Mouse (Mus musculus) myocyte (in vitro differentiated cells): Measurements from ENCODE around the gene Lcat. TPM values are rescaled to one million over a fixed set of nuclear protein-coding genes. Genes with fewer than 3 reads are reported as not detected.

Experiments
- H3K27me3 ChIP-seq: one replicate; pipeline ENCODE4 v1.6.1; 2011; ENCODE audit not compliant: control insufficient read depth, insufficient read depth, insufficient read length
- H3K36me3 ChIP-seq: one replicate; pipeline ENCODE4 v1.6.1; 2011; ENCODE audit not compliant: control insufficient read depth, insufficient read depth
- H3K4me2 ChIP-seq: one replicate; pipeline ENCODE4 v1.6.1; 2011; ENCODE audit warnings: low read depth, control low read depth
- H3K4me3 ChIP-seq: one replicate; pipeline ENCODE4 v1.5.1; 2011; ENCODE audit warnings: mild to moderate bottlenecking, control low read depth, moderate library complexity
- H3K79me2 ChIP-seq: one replicate; pipeline ENCODE4 v1.6.1; 2011; ENCODE audit not compliant: control insufficient read depth, insufficient read depth
- H3ac ChIP-seq: one replicate; pipeline ENCODE4 v1.6.1; 2011; ENCODE audit not compliant: control insufficient read depth, insufficient read length
- CEBPB ChIP-seq: IDR thresholded peaks from 2 replicates; pipeline ENCODE4 v1.6.1; 2011; ENCODE audit warnings: mild to moderate bottlenecking, moderate library complexity; ENCODE audit not compliant: poor library complexity, insufficient read depth, severe bottlenecking
- E2F4 ChIP-seq: IDR thresholded peaks from one replicate; pipeline ENCODE4 v1.6.1; 2011; ENCODE audit warnings: mild to moderate bottlenecking, control low read depth, moderate library complexity; ENCODE audit not compliant: insufficient read depth
- MAX ChIP-seq: IDR thresholded peaks from one replicate; pipeline ENCODE4 v1.6.1; 2011; ENCODE audit warnings: low read depth, mild to moderate bottlenecking, control low read depth
- MYOD1 ChIP-seq, 3 experiments: IDR thresholded peaks; one replicate each; pipeline ENCODE4 v1.6.1; 2011; ENCODE audit warnings: control low read depth in 2 of 3, low read depth in 2 of 3, mild to moderate bottlenecking in 2 of 3, moderate library complexity in 1 of 3; ENCODE audit not compliant: insufficient read length in 2 of 3, control insufficient read depth in 1 of 3
- MYOG ChIP-seq, 3 experiments: IDR thresholded peaks; one replicate each; pipeline ENCODE4 v1.6.1; 2011; ENCODE audit warnings: control low read depth in 2 of 3, low read depth in 2 of 3, mild to moderate bottlenecking in 2 of 3; ENCODE audit not compliant: insufficient read length in 2 of 3, control insufficient read depth in 1 of 3, insufficient read depth in 1 of 3
- POLR2A ChIP-seq: IDR thresholded peaks from one replicate; pipeline ENCODE4 v1.6.1; 2011; ENCODE audit warnings: low read depth, mild to moderate bottlenecking, control low read depth, moderate library complexity; ENCODE audit not compliant: insufficient read length
- POLR2AphosphoS2 ChIP-seq: IDR thresholded peaks from one replicate; pipeline ENCODE4 v1.6.1; 2011; ENCODE audit warnings: low read depth, control low read depth; ENCODE audit not compliant: insufficient read length
- REST ChIP-seq: IDR thresholded peaks from one replicate; pipeline ENCODE4 v1.6.1; 2011; ENCODE audit warnings: mild to moderate bottlenecking, control low read depth, moderate library complexity; ENCODE audit not compliant: insufficient read depth, insufficient read length
- SRF ChIP-seq: IDR thresholded peaks from one replicate; pipeline ENCODE4 v1.6.1; 2011; ENCODE audit warnings: low read depth; ENCODE audit not compliant: control insufficient read depth, insufficient read length
- TCF12 ChIP-seq: IDR thresholded peaks from one replicate; pipeline ENCODE4 v1.6.1; 2011; ENCODE audit warnings: mild to moderate bottlenecking, control low read depth; ENCODE audit not compliant: poor library complexity, insufficient read depth, severe bottlenecking
- TCF3 ChIP-seq: IDR thresholded peaks from one replicate; pipeline ENCODE4 v1.6.1; 2011; ENCODE audit warnings: low read depth, control low read depth; ENCODE audit not compliant: insufficient read length
- USF1 ChIP-seq: IDR thresholded peaks from one replicate; pipeline ENCODE4 v1.6.1; 2011; ENCODE audit warnings: low read depth, mild to moderate bottlenecking, control low read depth, moderate library complexity
- polyA plus RNA-seq: library from polyadenylated mRNA; unstranded; fragments of >200 nt; fragmentation: generic; extraction: Trizol; gene quantifications from one replicate; pipeline ENCODE4 v1.2.1, GENCODE M21; 2012; ENCODE audit warnings: missing spikeins

The Lcat gene
- polyA plus RNA-seq, 1 experiment, result 1.1 TPM

GRCm38 (mm10) chr8:105949350-105949749 is 6.2 kb upstream of the Lcat start:
- Histone ChIP-seq H3K79me2 (no peaks in the 10 kb centered on the region), H3K36me3 (peaks cover 21% of the 10 kb centered on the region), H3ac (no peak overlapping the region), H3K27me3 (no peaks in the 10 kb centered on the region), H3K4me3 (no peak overlapping the region), H3K4me2 (no peak overlapping the region)
- TF ChIP-seq MAX, result no peak
- no peak for TF ChIP-seq POLR2A
- no peak for TF ChIP-seq SRF
- TF ChIP-seq CEBPB, result no peak
- TF ChIP-seq MYOD1 (IDR thresholded peaks at IDR 0.05; ENCODE audit: control insufficient read depth in 1 of 3, insufficient read length in 2 of 3, low read depth in 2 of 3), result no peak
- TF ChIP-seq TCF12, result no peak
- TF ChIP-seq MYOG (IDR thresholded peaks at IDR 0.05; ENCODE audit: control insufficient read depth in 1 of 3, insufficient read depth in 1 of 3, insufficient read length in 2 of 3, low read depth in 2 of 3), result no peak
- no peak for TF ChIP-seq E2F4
- no peak for TF ChIP-seq REST
- no peak for TF ChIP-seq USF1
- no peak for TF ChIP-seq TCF3
- TF ChIP-seq POLR2AphosphoS2, result no peak

GRCm38 (mm10) chr8:105942542-105942941 is 640 bp downstream of the Lcat start:
- Histone ChIP-seq H3K4me3 (no peak overlapping the region), H3K36me3 (peaks cover 3% of the 10 kb centered on the region), H3K4me2 (no peak overlapping the region), H3ac (no peak overlapping the region), H3K27me3 (no peaks in the 10 kb centered on the region), H3K79me2 (no peaks in the 10 kb centered on the region)
- TF ChIP-seq E2F4 (no peak), POLR2AphosphoS2 (peak; percentile 7)

GRCm38 (mm10) chr8:105942026-105942425 is 1.2 kb downstream of the Lcat start:
- no peak for TF ChIP-seq USF1
- no peak for TF ChIP-seq MAX
- no peak for TF ChIP-seq CEBPB
- no peak for TF ChIP-seq POLR2A
- TF ChIP-seq TCF3, result no peak
- no peak for TF ChIP-seq TCF12
- no peak for TF ChIP-seq MYOD1 (IDR thresholded peaks at IDR 0.05; ENCODE audit: control insufficient read depth in 1 of 3, insufficient read length in 2 of 3, low read depth in 2 of 3)
- no peak for TF ChIP-seq MYOG (IDR thresholded peaks at IDR 0.05; ENCODE audit: control insufficient read depth in 1 of 3, insufficient read depth in 1 of 3, insufficient read length in 2 of 3, low read depth in 2 of 3)
- TF ChIP-seq POLR2AphosphoS2, result no peak
- TF ChIP-seq SRF, result no peak
- Histone ChIP-seq H3K79me2 (no peaks in the 10 kb centered on the region), H3K4me3 (no peak overlapping the region), H3K36me3 (no peaks in the 10 kb centered on the region), H3K4me2 (no peak overlapping the region), H3ac (no peak overlapping the region), H3K27me3 (no peaks in the 10 kb centered on the region)

- no peaks in the 10 kb centered on the region for H3K79me2 ChIP-seq
- peak within 1 kb of the TSS; percentile 99 for H3K4me3 ChIP-seq
- no peaks in the 10 kb centered on the region for H3K27me3 ChIP-seq
- H3K4me2 ChIP-seq, result peak within 1 kb of the TSS; percentile 95
- TF ChIP-seq REST, result no peak
- no peak for TF ChIP-seq TCF12
- no peak for TF ChIP-seq TCF3
- TF ChIP-seq SRF, result no peak
- TF ChIP-seq POLR2AphosphoS2, result peak; percentile 61
- no peak for TF ChIP-seq MYOG (IDR thresholded peaks at IDR 0.05; ENCODE audit: control insufficient read depth in 1 of 3, insufficient read depth in 1 of 3, insufficient read length in 2 of 3, low read depth in 2 of 3)
- no peak for TF ChIP-seq CEBPB
- TF ChIP-seq USF1, result peak; percentile 59
- no peak for TF ChIP-seq POLR2A
- no peak for TF ChIP-seq MAX
- TF ChIP-seq MYOD1 (IDR thresholded peaks at IDR 0.05; ENCODE audit: control insufficient read depth in 1 of 3, insufficient read length in 2 of 3, low read depth in 2 of 3), result no peak
- no peak for TF ChIP-seq E2F4
- no peaks in the 10 kb centered on the region for H3K36me3 ChIP-seq
- H3ac ChIP-seq, result peak within 1 kb of the TSS; percentile 53
Observed at GRCm38 (mm10) chr8:105938306-105938669, 4.9 kb downstream of the Lcat start, which contains the start of gene Psmb10. Gene Psmb10, minus strand, starts transcription at chr8:105938444.

- Histone ChIP-seq H3K79me2 (no peaks in the 10 kb centered on the region), H3K27me3 (no peaks in the 10 kb centered on the region), H3K36me3 (no peaks in the 10 kb centered on the region), H3K4me3 (peak overlapping the region; percentile 99), H3ac (peak overlapping the region; percentile 53), H3K4me2 (peak overlapping the region; percentile 95)
- no peak for TF ChIP-seq USF1
- no peak for TF ChIP-seq CEBPB
- no peak for TF ChIP-seq MAX
- no peak for TF ChIP-seq TCF3
- TF ChIP-seq POLR2A, result no peak
- TF ChIP-seq MYOD1 (IDR thresholded peaks at IDR 0.05; ENCODE audit: control insufficient read depth in 1 of 3, insufficient read length in 2 of 3, low read depth in 2 of 3), result no peak
- no peak for TF ChIP-seq MYOG (IDR thresholded peaks at IDR 0.05; ENCODE audit: control insufficient read depth in 1 of 3, insufficient read depth in 1 of 3, insufficient read length in 2 of 3, low read depth in 2 of 3)
- no peak for TF ChIP-seq E2F4
- TF ChIP-seq POLR2AphosphoS2, result no peak
- no peak for TF ChIP-seq REST
- no peak for TF ChIP-seq TCF12
- TF ChIP-seq SRF, result no peak
Observed at GRCm38 (mm10) chr8:105937496-105938305, 5.5 kb downstream of the Lcat start.
